Mouse (Mus musculus): Measurements from ENCODE around the gene Hs2st1.

Hs2st1 gene

DNA sequence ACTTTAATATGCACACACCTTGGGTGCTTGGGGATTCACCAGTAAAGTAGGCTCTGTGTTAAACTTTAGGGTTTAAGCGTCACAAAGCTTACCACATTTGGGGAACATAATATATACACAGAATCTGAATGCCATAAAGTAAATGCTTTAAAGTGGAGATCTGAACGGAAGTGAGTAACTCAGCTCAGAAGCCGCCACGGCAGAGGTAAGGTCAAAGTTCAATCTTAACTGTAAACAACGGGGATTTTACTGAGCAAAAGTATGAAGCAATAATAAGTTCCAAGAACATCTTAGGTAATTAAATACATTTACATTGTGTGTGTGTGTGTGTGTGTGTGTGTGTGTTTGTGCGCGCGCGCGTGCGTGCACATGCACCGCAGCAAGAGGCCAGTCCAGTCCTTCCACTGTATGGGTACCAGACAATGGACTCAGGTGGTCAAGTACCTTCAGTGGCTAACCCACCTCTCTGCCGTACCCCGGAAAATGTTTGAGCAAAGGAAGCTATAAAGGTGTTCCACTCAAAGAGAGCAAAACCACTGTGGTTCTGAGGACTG is 123.8 kb downstream of the Hs2st1 start:
- DNase-seq (ENCODE audit: low spot score in 2 of 2), result no peak

DNA sequence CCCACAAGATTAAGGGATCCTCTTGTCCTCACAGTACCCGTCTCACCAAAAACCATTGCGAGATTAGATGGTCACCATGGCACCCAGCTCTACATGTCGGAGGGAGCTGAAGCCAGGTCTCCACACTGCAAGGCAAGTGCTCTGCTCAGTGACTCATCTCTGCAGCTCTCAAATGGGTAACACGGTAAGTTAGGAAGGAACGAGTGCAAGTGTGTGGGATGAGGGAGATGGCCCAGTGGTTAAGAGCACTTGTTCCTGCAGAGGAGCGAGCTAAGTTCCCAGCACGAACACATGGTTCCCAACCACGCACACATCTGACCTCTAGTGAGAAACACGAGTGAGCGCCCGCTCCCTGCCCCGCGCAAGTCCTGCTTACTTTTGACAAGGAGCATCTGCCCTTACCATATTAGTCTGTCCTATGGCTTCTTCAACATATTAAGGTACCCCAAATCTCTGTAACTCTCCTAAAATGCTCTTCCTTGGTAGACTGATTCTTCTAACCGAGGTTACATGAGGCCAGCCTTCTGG is 132.0 kb downstream of the Hs2st1 start:
- DNase-seq (ENCODE audit: low spot score in 2 of 2), result no peak

DNA sequence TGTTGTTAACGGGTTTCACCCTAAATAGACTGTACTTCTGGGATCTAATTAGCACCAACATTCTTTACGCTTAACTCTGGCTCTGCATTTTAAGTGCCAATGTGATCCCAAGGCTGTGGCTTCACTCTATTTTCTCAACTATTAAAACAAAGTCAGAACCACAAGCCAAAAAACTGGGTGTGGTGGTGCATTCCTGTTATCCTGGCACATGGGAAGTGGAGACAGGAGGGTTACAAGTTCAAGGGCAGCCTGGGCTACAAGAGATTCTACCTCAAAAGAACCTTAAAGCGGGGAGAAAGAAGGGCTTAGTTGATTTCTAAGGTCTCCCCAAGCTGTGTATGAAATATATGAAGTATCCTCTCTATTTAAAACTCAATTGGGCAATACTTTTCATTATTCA is 133.9 kb downstream of the Hs2st1 start:
- no peak for DNase-seq (ENCODE audit: low spot score in 2 of 2)

DNA sequence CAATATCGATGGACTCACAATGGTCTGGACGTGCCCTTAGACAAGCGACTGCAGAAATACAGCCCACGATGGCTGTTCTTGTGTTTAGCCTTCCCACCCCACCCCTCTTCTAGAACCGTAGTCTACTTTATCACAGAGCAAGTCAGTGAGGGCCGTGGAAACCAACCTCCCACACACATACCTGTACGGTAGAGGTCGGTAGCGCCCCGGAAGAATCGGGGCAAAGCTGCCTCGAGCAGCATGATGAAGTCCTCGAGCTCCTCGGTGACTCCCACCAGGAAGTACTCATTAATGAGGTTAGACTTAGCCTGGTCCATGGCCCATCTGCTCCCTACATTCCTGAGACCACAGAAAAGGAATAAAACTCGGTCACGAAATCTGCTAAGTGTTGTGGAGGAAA is 134.7 kb downstream of the Hs2st1 start:
- no peak for DNase-seq (ENCODE audit: low spot score in 2 of 2)

DNA sequence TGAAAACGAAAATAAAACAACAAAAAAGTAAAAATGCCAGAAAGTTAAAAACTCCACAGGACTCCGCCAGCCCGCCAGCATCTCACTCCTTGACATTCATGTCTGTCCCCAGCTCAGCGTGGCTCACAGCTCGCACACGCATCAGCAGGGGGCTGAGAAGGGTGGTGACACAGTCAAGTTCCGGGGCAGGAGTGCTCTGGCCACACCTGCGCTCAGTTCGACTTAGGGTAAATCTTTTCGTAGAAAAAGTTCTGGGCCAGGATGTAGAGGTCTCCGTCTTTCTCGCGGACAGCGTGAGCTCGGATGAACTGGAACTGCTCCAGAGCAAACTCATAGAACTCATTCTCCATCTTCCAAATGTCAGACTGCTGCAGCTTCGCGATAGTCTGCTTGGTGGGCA is 135.7 kb downstream of the Hs2st1 start:
- DNase-seq (ENCODE audit: low spot score in 2 of 2), result no peak

DNA sequence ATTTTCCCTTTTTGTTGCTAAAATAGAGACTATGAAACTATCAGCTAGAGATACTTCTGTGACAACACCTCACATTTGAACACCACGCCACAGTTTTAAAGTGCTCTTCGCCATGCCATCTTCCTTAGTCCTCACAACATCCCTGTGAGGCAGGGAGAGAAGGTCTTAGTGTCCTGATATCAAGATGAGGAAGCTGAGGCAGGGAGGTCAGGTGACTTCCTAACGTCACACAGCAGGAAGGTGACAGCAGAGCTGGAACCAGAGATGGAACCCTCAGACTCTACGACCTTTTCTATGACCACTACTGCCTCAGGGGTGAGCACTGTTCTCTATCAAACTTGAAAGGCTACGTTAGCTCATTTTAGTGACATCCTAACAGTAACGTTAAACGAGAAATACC is 136.9 kb downstream of the Hs2st1 start:
- no peak for DNase-seq (ENCODE audit: low spot score in 2 of 2)

DNA sequence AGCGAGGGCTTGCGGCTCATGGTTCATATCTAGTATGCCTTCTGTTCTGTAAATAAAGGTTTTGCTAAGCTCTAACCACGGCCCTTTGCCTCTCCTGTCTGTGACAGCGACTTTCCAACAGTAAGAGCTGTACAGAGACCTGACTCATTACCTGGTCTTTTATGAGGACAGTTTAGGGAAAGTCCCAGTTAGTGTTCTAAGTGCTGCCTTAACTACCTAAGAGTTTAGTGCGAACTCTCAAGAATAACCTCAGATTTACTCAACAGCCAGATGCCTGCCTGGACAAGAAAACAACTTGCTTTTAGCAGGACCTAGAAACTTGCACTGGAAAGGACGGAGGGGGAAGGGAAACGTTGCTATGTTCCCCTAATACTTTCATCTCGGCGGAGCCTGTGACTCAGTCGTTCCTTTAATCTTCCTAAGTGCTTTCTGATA is 137.8 kb downstream of the Hs2st1 start:
- DNase-seq (ENCODE audit: low spot score in 2 of 2), result no peak

DNA sequence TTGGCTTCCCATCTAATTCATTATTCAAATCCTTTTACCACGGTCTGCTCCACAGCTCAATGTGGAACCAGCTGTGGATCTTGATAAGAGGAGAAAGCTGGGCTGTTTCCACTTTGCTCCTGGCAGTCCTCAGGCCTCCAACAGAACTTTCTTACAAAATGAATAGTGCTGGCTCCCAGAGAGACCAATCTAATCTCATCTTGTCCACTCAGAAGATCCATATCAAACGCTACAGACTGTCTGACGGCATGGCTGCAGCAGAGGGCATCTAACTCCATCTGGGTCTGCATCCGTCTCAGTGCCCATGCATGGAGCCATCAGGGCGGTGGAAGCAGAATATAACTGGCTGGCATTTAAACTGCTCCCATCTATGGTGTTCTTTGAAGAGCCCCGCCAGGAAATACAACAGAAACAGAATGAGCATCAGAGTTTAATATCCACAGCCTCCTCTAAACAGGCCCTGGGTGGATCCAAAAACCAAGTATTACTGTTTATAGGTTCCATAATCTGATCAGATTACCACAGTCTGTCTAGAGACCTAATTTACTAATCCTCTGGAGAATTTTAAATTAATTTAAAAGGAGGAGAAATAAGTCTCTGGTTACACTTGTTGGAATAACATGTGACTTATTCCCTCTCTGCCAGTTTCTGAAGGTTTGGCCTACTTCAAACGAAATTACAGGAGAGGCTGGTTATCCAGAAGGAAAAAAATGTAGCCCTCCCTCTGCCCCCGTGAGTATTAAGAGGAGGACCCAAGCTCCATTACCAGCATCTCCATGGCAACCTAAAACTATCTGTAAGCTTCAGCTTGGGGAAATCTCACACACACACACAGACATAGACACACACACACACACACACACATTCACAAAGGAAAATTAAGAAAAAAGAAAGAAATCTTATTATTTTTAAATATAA is 141.2 kb downstream of the Hs2st1 start:
- DNase-seq (ENCODE audit: low spot score in 2 of 2), result no peak

DNA sequence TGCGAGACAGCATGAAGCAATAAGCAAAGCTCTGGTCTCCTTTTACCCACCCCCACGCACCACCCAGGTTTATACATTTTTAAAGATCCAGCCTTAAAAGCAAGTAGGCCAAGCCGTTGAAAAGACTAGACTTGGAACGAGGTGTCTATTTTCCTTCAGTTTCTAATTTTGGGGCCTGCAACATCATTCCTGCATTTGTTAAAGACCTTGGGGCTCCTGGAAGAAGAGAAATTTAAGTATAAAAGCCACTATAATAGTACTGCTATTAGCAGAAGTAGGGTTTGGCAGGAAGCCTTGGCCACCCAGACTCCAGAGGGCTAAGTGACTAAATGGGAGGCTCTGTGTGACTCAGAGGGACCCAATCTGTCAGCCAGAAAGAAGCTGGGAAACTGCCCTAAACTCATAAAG is 144.9 kb downstream of the Hs2st1 start:
- peak; percentile 84 to 88 for DNase-seq (ENCODE audit: low spot score in 2 of 2)

DNA sequence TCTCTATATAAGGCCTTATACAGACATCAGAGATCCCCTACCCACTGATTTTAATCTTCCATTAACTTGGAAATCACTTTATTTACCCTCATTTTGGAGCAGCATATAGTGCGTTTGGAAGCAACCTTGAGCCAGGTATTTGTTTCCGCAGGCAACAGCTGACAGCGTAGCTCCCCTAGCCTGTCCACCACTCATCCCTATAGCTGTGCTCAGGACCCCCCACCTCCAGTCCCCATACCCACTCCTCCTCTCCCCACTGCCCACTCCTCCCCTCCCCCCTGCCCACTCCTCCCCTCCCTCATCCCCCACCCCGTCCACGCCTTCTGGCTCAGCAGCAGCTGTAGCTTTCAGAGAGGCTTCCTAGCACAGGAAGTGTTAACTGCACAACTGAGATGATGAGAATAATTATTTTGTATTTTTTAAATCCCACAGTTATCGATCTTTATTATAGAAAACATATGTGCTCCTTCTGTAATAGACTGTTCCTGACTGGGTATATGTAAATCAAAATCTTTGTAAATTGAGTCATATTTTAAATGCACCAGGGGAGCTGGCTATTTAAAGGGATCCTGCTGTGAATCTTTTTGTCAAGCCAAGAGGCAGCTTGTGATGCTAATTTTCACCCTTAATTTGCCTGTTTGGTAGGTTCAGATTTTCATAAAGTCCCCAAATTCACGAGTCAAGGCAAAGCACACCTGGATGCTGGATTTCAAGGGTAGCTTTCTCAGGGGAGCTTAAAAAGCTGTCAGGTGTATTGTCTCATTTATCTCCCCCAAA is 148.4 kb downstream of the Hs2st1 start:
- DNase-seq (ENCODE audit: low spot score in 2 of 2), result no peak

DNA sequence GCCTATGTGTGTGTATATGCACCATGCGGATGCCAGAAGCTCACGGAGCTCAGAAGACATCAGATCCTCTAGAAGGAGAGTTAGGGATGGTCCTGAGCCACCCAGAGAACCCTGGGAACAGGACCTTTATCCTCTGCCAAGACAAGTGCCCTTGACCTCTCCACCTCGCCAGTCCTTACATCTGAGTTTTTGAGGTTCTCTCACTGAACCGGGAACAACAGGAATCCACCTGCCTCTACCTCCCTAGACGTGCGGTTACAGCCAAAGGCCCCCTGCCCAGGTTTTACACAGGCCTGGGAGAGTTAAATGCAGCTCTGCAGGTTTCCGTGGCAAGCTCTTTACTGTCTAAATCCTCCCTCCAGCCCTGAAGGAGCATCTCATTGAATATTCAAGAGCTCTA is 156.2 kb downstream of the Hs2st1 start:
- DNase-seq (ENCODE audit: low spot score in 2 of 2), result no peak

DNA sequence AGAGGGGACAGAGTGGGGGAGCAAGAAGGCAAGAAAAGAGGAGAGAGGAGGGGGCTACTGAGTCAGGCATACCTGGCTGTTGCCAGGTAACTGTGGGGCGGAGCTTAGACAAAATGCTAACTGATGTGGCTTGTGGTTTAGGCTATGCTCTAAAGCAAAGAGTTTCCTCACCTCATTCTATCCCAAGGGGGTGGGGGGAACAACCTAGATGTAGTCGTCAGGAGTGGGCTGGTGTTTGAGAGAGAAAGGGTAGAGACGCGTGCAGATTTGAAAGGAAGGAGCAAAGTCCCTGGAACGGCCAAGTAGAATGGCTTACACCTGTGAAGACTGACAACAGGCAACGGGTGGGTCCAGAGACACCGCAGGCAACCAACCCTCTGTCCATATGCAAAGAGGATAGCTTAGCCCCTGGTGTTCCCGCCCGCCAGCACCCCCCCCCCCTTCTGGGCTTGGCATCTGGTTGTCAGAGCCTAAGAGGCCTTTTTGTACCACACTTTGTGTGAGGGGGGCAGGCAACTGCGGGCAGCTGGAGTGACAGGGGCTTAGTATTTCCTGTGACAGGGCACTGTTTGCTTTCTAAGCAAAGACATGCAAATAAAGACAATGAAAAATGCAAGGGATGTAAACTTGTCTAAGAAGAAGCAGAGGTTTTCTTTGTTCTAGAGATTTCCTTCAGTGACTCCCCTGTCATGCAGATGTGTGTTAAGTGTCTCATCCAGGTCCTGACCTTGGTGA is 157.3 kb downstream of the Hs2st1 start:
- no peak for DNase-seq (ENCODE audit: low spot score in 2 of 2)

DNA sequence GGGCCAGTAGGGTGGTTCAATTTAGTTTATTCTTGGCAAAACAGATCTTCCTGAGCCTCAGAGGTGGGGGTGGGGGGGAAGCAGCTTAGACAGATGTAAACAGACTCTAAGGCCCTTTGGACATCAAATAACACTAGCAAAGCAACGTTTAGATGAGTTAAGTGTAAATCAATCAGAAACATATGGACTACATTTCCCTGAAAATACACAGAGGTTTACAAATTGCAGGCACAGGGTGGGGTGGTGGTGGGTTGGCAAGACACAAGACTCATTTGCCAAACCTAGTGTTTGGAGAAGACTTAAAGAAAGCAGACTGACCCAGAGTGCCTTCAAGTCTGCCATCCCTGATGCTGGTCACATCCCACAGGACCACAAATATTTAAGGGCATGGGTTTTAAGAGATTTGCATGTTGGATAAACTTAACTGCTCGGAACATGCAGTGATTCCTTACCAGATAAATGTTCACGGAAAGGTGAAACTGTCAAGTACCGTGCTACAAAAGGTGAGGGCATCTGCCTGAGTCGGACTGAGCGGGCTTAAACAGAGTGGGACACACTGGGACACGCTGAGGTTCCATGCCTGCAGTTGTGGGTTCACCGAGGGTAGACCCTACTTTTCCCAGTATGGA is 158.2 kb downstream of the Hs2st1 start:
- DNase-seq (ENCODE audit: low spot score in 2 of 2), result no peak

DNA sequence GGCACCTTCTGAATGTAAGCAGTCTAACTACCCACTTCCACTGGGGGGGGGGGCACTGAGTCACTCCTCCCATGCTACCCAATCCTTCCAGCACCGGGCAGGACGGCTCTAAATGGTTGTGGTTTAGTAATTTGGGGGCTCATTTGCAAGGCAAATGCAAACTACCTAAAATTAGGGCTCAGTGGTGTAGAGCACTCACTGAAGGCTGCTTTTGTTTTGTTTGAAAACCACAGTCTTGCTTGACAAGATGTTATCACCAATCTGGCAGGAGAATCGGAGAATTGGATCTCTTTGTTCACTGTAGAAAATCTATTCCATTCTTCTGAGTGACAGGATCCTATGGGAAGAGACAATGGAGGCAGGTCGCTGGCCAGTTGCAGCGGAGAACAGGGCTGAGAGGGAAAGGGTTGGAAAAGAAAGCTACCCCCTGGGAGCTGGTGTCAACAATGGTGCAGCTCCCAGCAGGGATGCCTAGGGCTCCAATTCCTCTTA is 158.9 kb downstream of the Hs2st1 start:
- DNase-seq (ENCODE audit: low spot score in 2 of 2), result no peak

DNA sequence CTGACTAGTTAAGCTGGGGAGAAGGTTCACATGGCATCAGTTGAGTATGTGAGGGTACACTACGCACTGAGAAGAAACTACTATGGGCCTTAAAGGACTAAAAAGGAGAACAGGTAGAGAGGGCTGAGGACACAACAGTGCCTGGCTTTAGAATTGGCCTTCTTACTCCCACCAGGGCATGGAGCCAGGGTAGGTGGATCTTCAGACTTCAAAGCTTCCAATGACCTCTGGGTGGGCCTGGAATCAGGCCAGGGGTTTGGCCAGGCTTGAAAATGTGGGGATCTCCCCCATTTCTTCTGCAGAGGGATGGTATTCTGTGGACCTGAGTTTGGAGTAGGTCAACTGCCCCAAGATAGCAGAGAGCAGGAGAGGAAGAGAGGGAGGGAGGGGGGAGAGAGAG is 161.0 kb downstream of the Hs2st1 start:
- DNase-seq (ENCODE audit: low spot score in 2 of 2), result no peak

DNA sequence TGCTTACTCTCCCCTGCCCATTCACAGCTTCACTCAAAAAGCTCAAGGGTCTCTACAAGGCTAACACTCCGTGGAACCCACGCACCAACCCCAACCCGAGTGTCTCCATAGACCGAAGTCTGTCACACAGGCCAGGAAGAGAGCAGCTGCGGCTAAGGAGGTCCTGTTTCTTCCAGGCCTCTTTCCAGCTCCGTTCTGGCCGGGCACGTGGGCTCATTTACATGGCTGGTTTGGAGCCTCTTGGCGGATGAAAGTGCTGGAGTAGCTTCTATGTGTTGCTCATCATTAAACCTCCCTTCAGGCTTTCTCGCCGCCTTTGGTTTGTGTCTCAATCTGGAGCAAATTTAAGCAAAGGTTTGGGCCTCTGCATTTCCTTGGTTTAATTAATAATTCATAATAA is 164.7 kb downstream of the Hs2st1 start:
- no peak for DNase-seq (ENCODE audit: low spot score in 2 of 2)

DNA sequence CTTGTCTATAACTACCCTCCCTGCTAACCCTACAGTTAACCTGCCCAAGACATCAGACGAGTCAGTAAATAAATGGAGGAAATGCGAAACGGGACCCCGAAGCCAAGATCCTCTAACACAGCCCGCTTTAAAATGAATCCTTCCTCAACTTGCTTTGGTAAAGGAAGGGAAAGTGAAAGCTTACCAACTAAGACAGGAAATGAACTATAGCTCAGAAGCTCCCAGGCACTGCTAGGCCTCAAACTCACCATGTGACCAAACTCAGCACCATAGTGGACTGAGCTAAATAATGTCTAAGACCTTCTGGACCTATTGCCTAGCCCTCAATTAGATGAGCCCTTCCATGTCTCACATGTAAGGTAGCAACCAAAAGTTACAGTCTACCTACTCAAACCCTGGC is 168.7 kb downstream of the Hs2st1 start:
- no peak for DNase-seq (ENCODE audit: low spot score in 2 of 2)

DNA sequence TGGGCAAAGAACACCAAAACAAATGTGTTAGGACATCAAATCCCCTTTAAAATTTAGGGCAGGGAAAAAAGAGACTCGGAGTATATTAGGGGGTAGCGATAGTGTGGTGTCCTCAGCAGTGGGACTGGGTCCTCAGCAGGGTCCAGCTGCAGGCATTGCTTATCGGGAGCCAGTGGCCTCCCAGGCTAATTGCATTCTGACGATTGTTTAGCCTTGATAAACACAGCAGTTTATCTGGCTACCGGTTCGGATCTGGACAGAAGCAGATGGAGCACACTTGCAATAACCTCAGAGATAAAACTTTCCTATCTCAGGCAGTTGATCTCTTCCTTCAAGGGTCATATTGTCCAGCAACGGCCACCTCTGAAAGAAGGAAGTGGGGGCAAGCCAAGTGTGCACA is 169.1 kb downstream of the Hs2st1 start:
- no peak for DNase-seq (ENCODE audit: low spot score in 2 of 2)

DNA sequence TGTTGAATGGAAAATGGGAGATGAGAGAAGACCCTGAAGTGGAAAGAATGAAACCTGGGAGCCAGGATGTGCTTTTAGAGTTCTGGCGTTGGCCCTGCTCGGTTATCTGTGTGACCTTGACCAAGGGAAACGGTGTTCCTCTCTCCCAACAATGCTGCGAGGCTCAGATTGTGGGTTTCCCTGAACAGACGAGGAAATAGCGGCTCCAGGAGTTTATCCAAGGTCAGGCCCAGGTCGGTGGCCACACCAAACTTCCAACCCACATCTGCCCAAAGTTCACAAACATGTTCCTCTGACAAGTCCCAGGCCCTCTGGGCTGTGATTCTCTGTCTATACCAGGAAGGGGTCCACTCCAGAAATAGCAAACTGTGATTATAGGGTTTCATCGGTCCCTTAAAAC is 169.6 kb downstream of the Hs2st1 start:
- DNase-seq (ENCODE audit: low spot score in 2 of 2), result no peak

DNA sequence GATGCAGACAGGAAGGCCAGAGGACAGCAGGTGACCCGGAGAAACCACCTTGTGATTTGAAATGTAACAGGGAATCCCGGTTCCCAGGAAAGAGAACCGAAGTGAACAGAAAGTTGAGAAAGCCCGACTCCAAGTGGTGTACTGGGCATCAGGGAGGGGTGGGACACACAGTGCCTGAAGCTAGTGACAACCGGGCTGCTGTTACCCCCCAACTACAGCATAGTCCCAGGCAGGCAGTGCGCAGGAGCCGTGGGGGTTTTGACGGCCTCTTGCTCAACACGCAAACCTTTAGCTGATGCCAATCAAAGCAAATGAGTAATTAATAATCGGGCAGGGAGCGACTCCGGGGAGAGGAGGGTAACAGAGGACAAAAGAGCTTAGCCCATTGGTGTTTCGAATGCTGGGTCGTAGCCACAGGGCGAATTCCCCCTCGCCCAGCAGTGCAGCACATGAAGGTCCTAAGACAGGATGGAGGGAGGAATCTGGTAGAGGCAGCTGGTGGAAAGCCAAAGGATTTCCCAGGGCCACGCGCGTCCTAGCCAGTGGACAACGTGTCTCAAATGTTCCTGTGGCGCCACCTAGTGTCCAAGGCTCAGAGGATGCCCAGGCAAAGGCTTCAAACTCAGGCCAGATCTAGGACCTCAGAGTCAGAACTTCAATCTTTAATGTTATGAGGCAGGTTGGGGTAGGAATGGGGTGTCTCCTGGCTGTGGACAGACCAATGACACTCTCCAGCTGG is 170.5 kb downstream of the Hs2st1 start:
- peak; percentile 90 to 94 for DNase-seq (ENCODE audit: low spot score in 2 of 2)
